Mouse (Mus musculus): Measurements from ENCODE around the gene Zfp786. TPM values are rescaled to one million over a fixed set of nuclear protein-coding genes. Genes with fewer than 3 reads are reported as not detected.

Gene Zfp786
- total and polyA plus RNA-seq, 3 experiments, result 1.3 to 2.0 TPM; not detected in 1

DNA sequence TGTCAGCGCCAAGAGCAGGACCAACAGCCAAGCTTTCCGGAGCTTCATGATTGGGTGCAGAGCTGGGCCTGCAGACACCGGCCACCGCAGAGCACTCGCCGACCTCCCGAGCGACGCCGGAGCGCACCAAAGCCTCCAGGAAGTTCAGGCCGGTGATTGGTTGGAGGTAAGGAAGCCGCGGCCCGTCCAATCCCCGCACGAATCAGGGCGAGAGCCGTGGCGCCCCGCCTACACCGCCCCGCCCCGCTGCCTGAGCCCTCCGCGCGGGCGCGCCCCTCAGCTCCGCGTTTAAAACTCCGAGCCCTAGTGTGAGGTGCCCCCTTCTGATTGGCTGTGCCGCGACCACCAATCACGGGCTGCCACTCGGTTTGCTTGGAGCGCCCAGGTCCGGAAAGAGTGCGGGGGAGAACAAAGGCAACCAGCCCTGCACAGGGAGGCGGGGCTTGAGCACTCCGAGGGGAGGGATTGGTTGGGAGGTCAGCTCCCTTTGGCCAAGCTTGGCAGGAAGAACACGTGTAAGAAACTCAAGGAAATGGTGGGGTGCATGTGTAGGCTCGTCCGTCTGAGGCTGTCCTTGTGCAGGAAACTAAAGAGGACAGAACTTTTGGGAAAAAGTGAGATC lies 17.3 kb downstream of the Zfp786 start, which contains the start of gene Pdia4:
Pdia4 (minus strand) TSS at position 174 of the 622 bp plus-strand sequence.
- peak within 1 kb of the TSS; percentile 74 to 82 for H3K4me3 ChIP-seq (ENCODE audit: control insufficient read depth in 1 of 2, insufficient read depth in 1 of 2, low read depth in 2 of 2, low read length in 2 of 2)
- H3K79me2 ChIP-seq (ENCODE audit: control insufficient read depth, insufficient read depth, low read length, poor library complexity), result peaks cover 38% of the 10 kb centered on the region
- H3K36me3 ChIP-seq (ENCODE audit: control insufficient read depth in 1 of 2, insufficient read depth in 2 of 2, low read length in 2 of 2), result peaks cover 0 to 22% of the 10 kb centered on the region in 2 experiments; a peak in 3 of 4 replicates
- H3K27me3 ChIP-seq (ENCODE audit: control insufficient read depth in 1 of 2, insufficient read depth in 2 of 2, low read length in 2 of 2), result no peaks in the 10 kb centered on the region
- H3K4me1 ChIP-seq (ENCODE audit: control insufficient read depth in 1 of 2, insufficient read depth in 2 of 2, low read length in 2 of 2), result peaks cover 0 to 12% of the 10 kb centered on the region in 2 experiments
- peak; percentile 99 for DNase-seq (ENCODE audit: low read depth, low spot score)
- peak within 1 kb of the TSS; percentile 83 for H3K9ac ChIP-seq (ENCODE audit: control insufficient read depth, low read depth, low read length, poor library complexity, severe bottlenecking)
- no peaks in the 10 kb centered on the region for H3K9me3 ChIP-seq (replicated peaks; ENCODE audit: insufficient read depth, low read length)
- H3K27ac ChIP-seq (ENCODE audit: control insufficient read depth, low read depth, low read length), result peak within 1 kb of the TSS; percentile 76
- TF ChIP-seq MXI1 (IDR thresholded peaks at IDR 0.05; ENCODE audit: low read depth, low read length) (peak; percentile 99), USF2 (IDR thresholded peaks at IDR 0.05; ENCODE audit: borderline replicate concordance in 1 of 2, insufficient read depth in 1 of 2, low read depth in 1 of 2, low read length in 2 of 2) (no peak), UBTF (IDR thresholded peaks at IDR 0.05; ENCODE audit: borderline replicate concordance, insufficient read depth, low read depth, low read length) (no peak), MYB (IDR thresholded peaks at IDR 0.05; ENCODE audit: low read depth, low read length) (no peak), RAD21 (IDR thresholded peaks at IDR 0.05; ENCODE audit: low read depth, low read length) (no peak), MAX (IDR thresholded peaks at IDR 0.05; ENCODE audit: low read length) (peak; percentile 97), TAL1 (IDR thresholded peaks at IDR 0.05; ENCODE audit: low read length) (no peak), JUND (IDR thresholded peaks at IDR 0.05; ENCODE audit: low read depth, low read length) (no peak), SIN3A (IDR thresholded peaks at IDR 0.05; ENCODE audit: low read length) (peak; percentile 96), POLR2A (IDR thresholded peaks at IDR 0.05; ENCODE audit: control insufficient read depth in 1 of 2, insufficient read depth in 1 of 2, low read depth in 1 of 2, low read length in 2 of 2, poor library complexity in 1 of 2) (peak; percentile 23 to 91; a peak in 3 of 4 replicates), ELF1 (IDR thresholded peaks at IDR 0.05; ENCODE audit: low read depth, low read length) (peak; percentile 42; the same call in 1 of the 2 replicates), ZMIZ1 (IDR thresholded peaks at IDR 0.05; ENCODE audit: low read depth, low read length) (0 out of 2 replicates have a peak, but pooled peaks have one; percentile 58), NRF1 (IDR thresholded peaks at IDR 0.05; ENCODE audit: insufficient read depth, low read depth, low read length, poor library complexity, severe bottlenecking) (peak; percentile 57; the same call in 1 of the 2 replicates), KAT2A (conservative IDR thresholded peaks at IDR 0.05; ENCODE audit: low read depth, low read length) (0 out of 2 replicates have a peak, but pooled peaks have one; percentile 34), GABPA (IDR thresholded peaks at IDR 0.05; ENCODE audit: low read depth, low read length) (no peak), GATA1 (IDR thresholded peaks at IDR 0.05; ENCODE audit: low read depth, low read length) (0 out of 2 replicates have a peak, but pooled peaks have one; percentile 1), MAFK (IDR thresholded peaks at IDR 0.05; ENCODE audit: borderline replicate concordance, low read depth, low read length) (no peak), E2F4 (IDR thresholded peaks at IDR 0.05; ENCODE audit: borderline replicate concordance, low read depth, low read length) (no peak), BHLHE40 (IDR thresholded peaks at IDR 0.05; ENCODE audit: borderline replicate concordance, low read depth, low read length) (no peak), MYC (IDR thresholded peaks at IDR 0.05; ENCODE audit: low read depth, low read length) (peak; percentile 98), ZNF384 (IDR thresholded peaks at IDR 0.05; ENCODE audit: low read depth, low read length) (no peak), CHD2 (IDR thresholded peaks at IDR 0.05; ENCODE audit: low read length) (no peak), RCOR1 (IDR thresholded peaks at IDR 0.05; ENCODE audit: low read depth, low read length) (peak; percentile 61), MAZ (IDR thresholded peaks at IDR 0.05; ENCODE audit: low read depth, low read length) (0 out of 2 replicates have a peak, but pooled peaks have one; percentile 37), ZKSCAN1 (IDR thresholded peaks at IDR 0.05; ENCODE audit: low read depth, low read length) (no peak), CTCF (IDR thresholded peaks at IDR 0.05 in 2 of 3, conservative IDR thresholded peaks at IDR 0.05 in 1 of 3; ENCODE audit: control insufficient read depth in 1 of 3, insufficient read depth in 1 of 3, low read depth in 2 of 3, low read length in 3 of 3, poor library complexity in 1 of 3, severe bottlenecking in 1 of 3) (no peak), CHD1 (IDR thresholded peaks at IDR 0.05; ENCODE audit: low read depth, low read length) (no peak), TCF12 (IDR thresholded peaks at IDR 0.05; ENCODE audit: low read depth, low read length) (peak; percentile 40; the same call in 1 of the 2 replicates), EP300 (IDR thresholded peaks at IDR 0.05; ENCODE audit: low read depth in 1 of 2, low read length in 2 of 2) (no peak), MEF2A (IDR thresholded peaks at IDR 0.05; ENCODE audit: extremely low read depth, insufficient replicate concordance, low read depth, low read length, poor library complexity, severe bottlenecking) (no peak), POLR2AphosphoS2 (IDR thresholded peaks at IDR 0.05; ENCODE audit: low read length) (peak; percentile 89), POLR2AphosphoS5 (IDR thresholded peaks at IDR 0.05; ENCODE audit: borderline replicate concordance, low read depth, low read length) (peak; percentile 22; the same call in 1 of the 2 replicates), USF1 (IDR thresholded peaks at IDR 0.05; ENCODE audit: low read depth, low read length) (peak; percentile 32; the same call in 1 of the 2 replicates), HCFC1 (IDR thresholded peaks at IDR 0.05; ENCODE audit: low read depth, low read length) (peak; percentile 69), ETS1 (IDR thresholded peaks at IDR 0.05; ENCODE audit: low read depth, low read length) (0 out of 2 replicates have a peak, but pooled peaks have one; percentile 15)

Measured in MEL (cell line).